Mouse (Mus musculus) midbrain, postnatal 0 days (tissue): Measurements from ENCODE around the gene A530016L24Rik. TPM values are rescaled to one million over a fixed set of nuclear protein-coding genes. Genes with fewer than 3 reads are reported as not detected.

Experiments
- ATAC-seq: fragments of 200-750 bp; cut with Nextera tagmentation; 2 replicates; pipeline ENCODE4 v1.8.0; 2017; ENCODE audit warnings: moderate number of reproducible peaks, mild to moderate bottlenecking, moderate TSS enrichment, moderate library complexity; ENCODE audit not compliant: low FRiP score
- DNase-seq: peaks from one replicate; pipeline ENCODE4 v3.0.0-alpha.2; 2015; ENCODE audit warnings: low spot score
- H3K27ac ChIP-seq: fragments of 300-500 bp; sonication (generic); 2 replicates; pipeline ENCODE4 v1.5.1; 2014; ENCODE audit warnings: low read depth, mild to moderate bottlenecking, low read length, mixed read lengths
- H3K27me3 ChIP-seq: fragments of 300-500 bp; sonication (generic); 2 replicates; pipeline ENCODE4 v1.6.1; 2014; ENCODE audit warnings: low read length, control low read depth, mixed read lengths; ENCODE audit not compliant: insufficient read depth
- H3K36me3 ChIP-seq: fragments of 300-500 bp; sonication (generic); 2 replicates; pipeline ENCODE4 v1.6.1; 2014; ENCODE audit warnings: low read length, control low read depth, mixed read lengths; ENCODE audit not compliant: insufficient read depth
- H3K4me1 ChIP-seq: fragments of 300-500 bp; sonication (generic); 2 replicates; pipeline ENCODE4 v1.6.1; 2014; ENCODE audit warnings: mild to moderate bottlenecking, control low read depth, antibody characterized with exemption, low read length, mixed read lengths; ENCODE audit not compliant: insufficient read depth
- H3K4me2 ChIP-seq: fragments of 300-500 bp; sonication (generic); 2 replicates; pipeline ENCODE4 v1.6.1; 2014; ENCODE audit warnings: low read depth, mild to moderate bottlenecking, low read length, mixed read lengths; ENCODE audit not compliant: poor library complexity, severe bottlenecking
- H3K4me3 ChIP-seq: fragments of 300-500 bp; sonication (generic); 2 replicates; pipeline ENCODE4 v1.5.1; 2014; ENCODE audit warnings: low read depth, mild to moderate bottlenecking, low read length, moderate library complexity
- H3K9ac ChIP-seq: fragments of 300-500 bp; sonication (generic); replicated peaks from 2 replicates; pipeline ENCODE4 v1.6.1; 2014; ENCODE audit warnings: mild to moderate bottlenecking, low read length, moderate library complexity, mixed read lengths; ENCODE audit not compliant: poor library complexity, severe bottlenecking
- H3K9me3 ChIP-seq: fragments of 300-500 bp; sonication (generic); 2 replicates; pipeline ENCODE4 v1.6.1; 2016; ENCODE audit warnings: low read length, control low read depth
- CTCF ChIP-seq: IDR thresholded peaks from 2 replicates; pipeline ENCODE4 v1.5.1; 2016; ENCODE audit warnings: antibody characterized with exemption, mild to moderate bottlenecking
- WGBS: fragments of 180-500 bp; shearing (Covaris S2); extraction: QIAGEN DNeasy Blood & Tissue Kit; methylation state at CpG from one replicate; pipeline ENCODE4 v1.1.7; 2014; 5-methylcytosine and 5-hydroxymethylcytosine counted together
- polyA plus RNA-seq: library from polyadenylated mRNA; unstranded; fragments of >200 nt; fragmentation: Nextera tagmentation; extraction: Ambion mirVana; gene quantifications from 2 replicates; pipeline ENCODE4 v1.2.1, GENCODE M21; 2015
- total RNA-seq: library from RNA; depleted of rRNA; stranded (reverse); fragments of >200 nt; gene quantifications from 2 replicates; pipeline ENCODE4 v1.2.3, GENCODE M21; 2014

The A530016L24Rik gene
- total and polyA plus RNA-seq, 2 experiments from 2014 or later: 0.05 TPM

- H3K27ac ChIP-seq: no peak overlapping the region
- no peak overlapping the region for H3K9ac ChIP-seq
- H3K36me3 ChIP-seq: no peaks in the 10 kb centered on the region
- H3K27me3 ChIP-seq: no peaks in the 10 kb centered on the region
- H3K9me3 ChIP-seq: no peaks in the 10 kb centered on the region
- 50% methylated on average over 9 of the region's 9 CpGs for WGBS
- no peak overlapping the region for H3K4me3 ChIP-seq
- no peak overlapping the region for H3K4me2 ChIP-seq
- ATAC-seq: no peak
- no peak for DNase-seq
- peaks cover 7% of the 10 kb centered on the region; the same call in 1 of the 2 replicates for H3K4me1 ChIP-seq
- peak; percentile 45 for TF ChIP-seq CTCF
Measured at GRCm38 (mm10) chr12:112451826-112452225, 37.4 kb upstream of the A530016L24Rik start.

GRCm38 (mm10) chr12:112456144-112456713, 33.0 kb upstream of the A530016L24Rik start:
- no peaks in the 10 kb centered on the region; the same call in 1 of the 2 replicates for H3K4me1 ChIP-seq
- 78% methylated on average over 6 of the region's 6 CpGs for WGBS
- no peak for DNase-seq
- no peak overlapping the region for H3K27ac ChIP-seq
- no peak overlapping the region for H3K9ac ChIP-seq
- no peak overlapping the region for H3K4me3 ChIP-seq
- no peaks in the 10 kb centered on the region for H3K36me3 ChIP-seq
- H3K9me3 ChIP-seq: no peaks in the 10 kb centered on the region
- ATAC-seq: no peak
- H3K27me3 ChIP-seq: no peaks in the 10 kb centered on the region
- H3K4me2 ChIP-seq: no peak overlapping the region
- no peak for TF ChIP-seq CTCF

- Histone ChIP-seq H3K4me2 (no peak overlapping the region), H3K4me3 (no peak overlapping the region), H3K27me3 (no peaks in the 10 kb centered on the region), H3K36me3 (no peaks in the 10 kb centered on the region), H3K27ac (no peak overlapping the region), H3K9me3 (no peaks in the 10 kb centered on the region), H3K4me1 (no peaks in the 10 kb centered on the region; the same call in 1 of the 2 replicates), H3K9ac (no peak overlapping the region)
- DNase-seq: peak; percentile 75
- WGBS: 11% methylated on average over 4 of the region's 4 CpGs
- TF ChIP-seq CTCF: 0 out of 2 replicates have a peak, but pooled peaks have one; percentile 13
- peak; percentile 75 for ATAC-seq
Measured at GRCm38 (mm10) chr12:112457839-112458238, 31.4 kb upstream of the A530016L24Rik start.

- no peak for TF ChIP-seq CTCF
- no peaks in the 10 kb centered on the region; the same call in 1 of the 2 replicates for H3K4me1 ChIP-seq
- H3K4me3 ChIP-seq: no peak overlapping the region
- ATAC-seq (no peak), DNase-seq (no peak)
- H3K27ac ChIP-seq: no peak overlapping the region
- no peaks in the 10 kb centered on the region for H3K9me3 ChIP-seq
- no peaks in the 10 kb centered on the region for H3K27me3 ChIP-seq
- no peak overlapping the region for H3K9ac ChIP-seq
- no peaks in the 10 kb centered on the region for H3K36me3 ChIP-seq
- H3K4me2 ChIP-seq: no peak overlapping the region
- 55% methylated on average over 12 of the region's 12 CpGs for WGBS
Measured at GRCm38 (mm10) chr12:112462423-112462822, 26.8 kb upstream of the A530016L24Rik start.

- no peak overlapping the region for H3K4me2 ChIP-seq
- no peak for ATAC-seq
- DNase-seq: no peak
- peak; percentile 54 for TF ChIP-seq CTCF
- WGBS: 79% methylated on average over 4 of the region's 4 CpGs
- H3K27ac ChIP-seq: no peak overlapping the region
- no peak overlapping the region for H3K9ac ChIP-seq
- no peaks in the 10 kb centered on the region for H3K27me3 ChIP-seq
- no peak overlapping the region for H3K4me3 ChIP-seq
- H3K36me3 ChIP-seq: no peaks in the 10 kb centered on the region
- H3K9me3 ChIP-seq: no peaks in the 10 kb centered on the region
- no peaks in the 10 kb centered on the region for H3K4me1 ChIP-seq
Measured at GRCm38 (mm10) chr12:112463209-112463608, 26.0 kb upstream of the A530016L24Rik start.

- WGBS: 96% methylated on average over 3 of the region's 3 CpGs
- no peak for TF ChIP-seq CTCF
- Histone ChIP-seq H3K36me3 (no peaks in the 10 kb centered on the region), H3K9ac (no peak overlapping the region), H3K4me2 (no peak overlapping the region), H3K4me1 (no peaks in the 10 kb centered on the region), H3K9me3 (no peaks in the 10 kb centered on the region), H3K27me3 (no peaks in the 10 kb centered on the region), H3K27ac (no peak overlapping the region), H3K4me3 (no peak overlapping the region)
- ATAC-seq (no peak), DNase-seq (no peak)
Measured at GRCm38 (mm10) chr12:112463750-112464444, 25.4 kb upstream of the A530016L24Rik start.
